Mouse (Mus musculus) midbrain, embryonic 12.5 days (tissue): ENCODE data around the gene Plbd2. TPM values are rescaled to one million over a fixed set of nuclear protein-coding genes. Genes with fewer than 3 reads are reported as not detected.

Experiments used
- ATAC-seq: fragments of 200-750 bp; cut with Nextera tagmentation; 2 replicates; pipeline ENCODE4 v1.8.0; 2017; ENCODE audit warnings: low read depth, moderate TSS enrichment, moderate library complexity; ENCODE audit not compliant: low FRiP score
- H3K27ac ChIP-seq: fragments of 300-500 bp; sonication (generic); replicated peaks from 2 replicates; pipeline ENCODE4 v1.5.1; 2016; ENCODE audit warnings: mild to moderate bottlenecking
- H3K27me3 ChIP-seq: fragments of 300-500 bp; sonication (generic); 2 replicates; pipeline ENCODE4 v1.6.1; 2016; ENCODE audit warnings: mild to moderate bottlenecking
- H3K36me3 ChIP-seq: fragments of 300-500 bp; sonication (generic); 2 replicates; pipeline ENCODE4 v1.6.1; 2016
- H3K4me1 ChIP-seq: fragments of 300-500 bp; sonication (generic); 2 replicates; pipeline ENCODE4 v1.6.1; 2016
- H3K4me2 ChIP-seq: fragments of 300-500 bp; sonication (generic); replicated peaks from 2 replicates; pipeline ENCODE4 v1.6.1; 2016; ENCODE audit warnings: mild to moderate bottlenecking, moderate library complexity
- H3K4me3 ChIP-seq: fragments of 300-500 bp; sonication (generic); 2 replicates; pipeline ENCODE4 v1.5.1; 2016; ENCODE audit warnings: mild to moderate bottlenecking
- H3K9ac ChIP-seq: fragments of 300-500 bp; sonication (generic); replicated peaks from 2 replicates; pipeline ENCODE4 v1.6.1; 2016; ENCODE audit warnings: mild to moderate bottlenecking, moderate library complexity
- H3K9me3 ChIP-seq: fragments of 300-500 bp; sonication (generic); 2 replicates; pipeline ENCODE4 v1.6.1; 2016; ENCODE audit warnings: mild to moderate bottlenecking
- WGBS: fragments of 180-500 bp; shearing (Covaris S2); methylation state at CpG from one replicate; pipeline ENCODE4 v1.1.7; 2016; 5-methylcytosine and 5-hydroxymethylcytosine counted together
- polyA plus RNA-seq: library from polyadenylated mRNA; unstranded; fragments of >200 nt; fragmentation: Nextera tagmentation; extraction: Ambion mirVana; gene quantifications from 2 replicates; pipeline ENCODE4 v1.2.1, GENCODE M21; 2016

Plbd2 gene
- polyA plus RNA-seq, 1 experiment from 2014 or later = 36.2 TPM

GRCm38 (mm10) chr5:120468830-120469229, 34.6 kb downstream of the Plbd2 start:
- no peaks in the 10 kb centered on the region for H3K9me3 ChIP-seq
- 87% methylated on average over 6 of the region's 6 CpGs for WGBS
- no peak overlapping the region for H3K9ac ChIP-seq
- no peaks in the 10 kb centered on the region for H3K36me3 ChIP-seq
- H3K27me3 ChIP-seq = peaks cover 15% of the 10 kb centered on the region; the same call in 1 of the 2 replicates
- no peak overlapping the region for H3K4me3 ChIP-seq
- H3K4me2 ChIP-seq = no peak overlapping the region
- no peak overlapping the region for H3K27ac ChIP-seq
- no peaks in the 10 kb centered on the region for H3K4me1 ChIP-seq
- no peak for ATAC-seq

DNA sequence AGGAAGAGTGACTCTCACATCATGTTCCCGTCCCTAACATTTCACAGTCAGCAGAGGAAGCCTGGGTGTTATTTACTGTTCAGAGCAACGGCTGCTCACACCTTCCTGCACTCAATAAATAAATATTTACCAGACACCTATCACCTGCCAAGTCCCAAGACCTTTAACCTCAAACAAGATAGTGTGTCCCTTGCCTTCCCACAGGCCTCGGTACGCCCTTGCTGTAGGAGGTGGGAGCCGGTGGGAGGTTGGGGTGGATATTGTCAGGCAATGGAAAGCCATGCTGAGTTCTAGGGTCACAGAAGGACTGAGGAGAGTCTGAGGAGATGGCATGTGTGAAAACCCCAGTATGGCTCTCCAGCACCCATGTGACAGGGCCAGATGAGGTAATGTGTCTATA, 35.1 kb downstream of the Plbd2 start:
- no peak overlapping the region for H3K4me2 ChIP-seq
- H3K36me3 ChIP-seq = no peaks in the 10 kb centered on the region
- no peak overlapping the region for H3K4me3 ChIP-seq
- WGBS = 91% methylated on average over 5 of the region's 5 CpGs
- H3K4me1 ChIP-seq = no peaks in the 10 kb centered on the region
- peaks cover 17% of the 10 kb centered on the region; the same call in 1 of the 2 replicates for H3K27me3 ChIP-seq
- no peaks in the 10 kb centered on the region for H3K9me3 ChIP-seq
- H3K9ac ChIP-seq = no peak overlapping the region
- no peak for ATAC-seq
- no peak overlapping the region for H3K27ac ChIP-seq

DNA sequence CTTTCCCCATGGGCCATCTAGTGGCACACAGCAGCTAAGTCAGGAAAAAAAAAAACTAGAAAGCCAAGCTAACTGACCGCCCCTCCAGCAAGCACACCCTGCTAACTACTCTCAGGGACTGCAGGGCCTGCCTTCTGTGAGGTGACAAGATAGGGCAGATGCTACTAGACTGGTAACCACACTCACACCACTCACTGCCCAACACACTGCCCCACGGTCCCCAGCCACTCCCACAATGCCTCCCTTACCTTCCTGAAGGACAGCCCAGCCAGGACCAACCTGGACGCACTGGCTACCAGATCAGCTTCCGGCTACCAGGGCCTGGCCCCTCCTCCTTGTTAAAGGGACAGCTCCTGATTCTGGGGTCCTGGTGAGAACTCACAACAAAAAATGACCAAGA, 36.4 kb downstream of the Plbd2 start:
- WGBS = 12% methylated on average over 4 of the region's 4 CpGs
- H3K4me1 ChIP-seq = no peaks in the 10 kb centered on the region
- peak overlapping the region; percentile 24 for H3K4me2 ChIP-seq
- ATAC-seq = no peak
- no peak overlapping the region for H3K27ac ChIP-seq
- H3K27me3 ChIP-seq = peaks cover 30% of the 10 kb centered on the region
- no peaks in the 10 kb centered on the region for H3K36me3 ChIP-seq
- no peak overlapping the region for H3K9ac ChIP-seq
- H3K4me3 ChIP-seq = no peak overlapping the region
- H3K9me3 ChIP-seq = no peaks in the 10 kb centered on the region

DNA sequence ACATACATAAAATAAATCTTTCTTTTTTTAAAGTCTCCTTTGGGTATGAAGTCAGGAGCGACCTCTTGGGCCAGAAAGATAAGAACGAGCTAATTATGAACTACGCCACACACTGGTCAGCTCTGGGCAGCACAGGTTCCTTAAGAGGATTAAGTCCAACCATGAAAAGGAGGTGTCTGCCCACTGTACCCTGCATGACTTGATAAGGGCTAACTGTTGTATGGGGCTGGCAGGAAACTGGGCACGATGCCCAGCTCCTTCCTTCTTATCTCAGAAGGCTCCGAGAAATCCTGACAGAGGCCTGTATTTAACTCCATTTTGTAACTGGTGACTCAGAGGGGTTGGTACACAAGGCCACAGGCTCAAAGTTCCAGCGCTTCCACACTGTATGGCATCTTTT, 37.6 kb downstream of the Plbd2 start:
- Histone ChIP-seq H3K27me3 (peaks cover 36% of the 10 kb centered on the region), H3K36me3 (no peaks in the 10 kb centered on the region), H3K9me3 (no peaks in the 10 kb centered on the region), H3K4me2 (no peak overlapping the region), H3K4me3 (no peak overlapping the region), H3K4me1 (no peaks in the 10 kb centered on the region), H3K27ac (no peak overlapping the region), H3K9ac (no peak overlapping the region)
- 83% methylated on average over 6 of the region's 6 CpGs for WGBS
- no peak for ATAC-seq

GRCm38 (mm10) chr5:120465062-120465461, 38.4 kb downstream of the Plbd2 start:
- Histone ChIP-seq H3K36me3 (no peaks in the 10 kb centered on the region), H3K4me2 (no peak overlapping the region), H3K9me3 (no peaks in the 10 kb centered on the region), H3K4me3 (no peak overlapping the region), H3K27ac (no peak overlapping the region), H3K27me3 (peaks cover 43% of the 10 kb centered on the region), H3K9ac (no peak overlapping the region), H3K4me1 (no peaks in the 10 kb centered on the region)
- 42% methylated on average over 5 of the region's 5 CpGs for WGBS
- no peak for ATAC-seq

GRCm38 (mm10) chr5:120464321-120464720, 39.1 kb downstream of the Plbd2 start:
- no peaks in the 10 kb centered on the region for H3K36me3 ChIP-seq
- peaks cover 50% of the 10 kb centered on the region for H3K27me3 ChIP-seq
- H3K9me3 ChIP-seq = no peaks in the 10 kb centered on the region
- H3K27ac ChIP-seq = no peak overlapping the region
- WGBS = 75% methylated on average over 4 of the region's 4 CpGs
- no peak for ATAC-seq
- no peak overlapping the region for H3K4me3 ChIP-seq
- no peak overlapping the region for H3K9ac ChIP-seq
- no peaks in the 10 kb centered on the region for H3K4me1 ChIP-seq
- H3K4me2 ChIP-seq = no peak overlapping the region

DNA sequence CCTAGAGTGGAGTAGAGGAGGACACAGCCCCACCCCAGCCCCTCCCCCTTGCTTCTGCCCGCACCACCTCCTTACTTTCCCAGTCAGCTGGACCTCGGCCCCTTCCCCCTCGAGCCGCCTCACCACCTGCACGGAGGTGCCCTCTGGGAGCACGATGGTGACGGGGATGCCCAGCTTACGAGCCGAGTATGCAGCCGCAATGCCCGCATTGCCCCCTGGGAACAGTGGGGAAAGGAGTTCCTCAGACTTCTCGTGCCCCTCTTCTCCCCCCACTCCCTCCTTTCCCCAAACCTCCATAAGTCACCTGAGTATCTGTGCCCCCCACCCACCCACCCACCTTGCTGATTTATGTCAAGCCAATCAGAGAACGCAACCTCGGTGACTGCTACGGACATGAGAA, 41.5 kb downstream of the Plbd2 start:
- H3K4me1 ChIP-seq = no peaks in the 10 kb centered on the region
- no peaks in the 10 kb centered on the region for H3K36me3 ChIP-seq
- peaks cover 64% of the 10 kb centered on the region for H3K27me3 ChIP-seq
- H3K9me3 ChIP-seq = no peaks in the 10 kb centered on the region
- H3K4me3 ChIP-seq = no peak overlapping the region
- WGBS = 77% methylated on average over 15 of the region's 15 CpGs
- H3K9ac ChIP-seq = no peak overlapping the region
- ATAC-seq = no peak
- no peak overlapping the region for H3K27ac ChIP-seq
- H3K4me2 ChIP-seq = no peak overlapping the region

DNA sequence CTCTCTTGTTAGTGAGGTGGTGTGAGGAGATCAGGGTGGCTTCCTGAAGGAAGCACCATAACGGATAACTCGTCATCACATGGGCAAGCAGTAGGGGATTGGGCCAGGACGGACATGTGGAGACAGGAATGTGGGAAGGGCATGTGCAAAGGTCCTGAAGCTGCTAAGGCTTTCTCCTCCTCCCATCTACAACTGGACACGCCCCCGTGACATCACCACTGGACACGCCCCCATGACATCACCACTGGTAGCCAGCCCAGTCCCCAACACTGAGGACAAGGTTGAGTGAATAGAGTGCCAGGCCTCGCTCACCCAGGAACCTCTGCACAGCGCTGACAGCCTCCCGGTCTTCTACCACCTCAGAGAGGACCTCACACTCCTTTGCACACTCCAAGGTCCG, 44.3 kb downstream of the Plbd2 start:
- no peak overlapping the region for H3K4me3 ChIP-seq
- H3K36me3 ChIP-seq = no peaks in the 10 kb centered on the region
- H3K4me2 ChIP-seq = no peak overlapping the region
- H3K9me3 ChIP-seq = no peaks in the 10 kb centered on the region
- 81% methylated on average over 10 of the region's 10 CpGs for WGBS
- no peak overlapping the region for H3K9ac ChIP-seq
- H3K4me1 ChIP-seq = no peaks in the 10 kb centered on the region
- peaks cover 88% of the 10 kb centered on the region for H3K27me3 ChIP-seq
- ATAC-seq = peak; percentile 29; the same call in 1 of the 2 replicates
- no peak overlapping the region for H3K27ac ChIP-seq

DNA sequence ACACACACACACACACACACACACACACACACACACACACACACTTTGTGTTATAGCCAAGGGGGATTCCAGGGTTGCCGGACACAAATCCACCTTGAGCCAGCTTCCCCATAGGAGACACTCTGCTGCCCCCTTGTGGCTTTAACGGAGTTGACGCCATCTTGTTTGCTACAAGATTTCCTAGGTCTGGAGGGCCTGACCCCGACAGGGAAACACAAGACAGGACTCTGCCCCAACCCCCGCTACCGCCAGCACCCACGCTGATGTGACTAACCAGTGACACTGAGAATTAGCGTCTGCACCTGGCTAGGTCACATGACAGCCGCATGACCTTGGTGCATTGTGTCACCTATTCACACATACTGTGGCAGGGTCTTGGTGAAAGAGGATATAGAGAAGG, 45.8 kb downstream of the Plbd2 start:
- no peak overlapping the region for H3K27ac ChIP-seq
- 7% methylated on average over 9 of the region's 9 CpGs for WGBS
- no peak overlapping the region for H3K4me3 ChIP-seq
- H3K36me3 ChIP-seq = no peaks in the 10 kb centered on the region
- H3K27me3 ChIP-seq = peaks cover 92% of the 10 kb centered on the region
- no peaks in the 10 kb centered on the region for H3K4me1 ChIP-seq
- ATAC-seq = peak; percentile 48; the same call in 1 of the 2 replicates
- H3K9ac ChIP-seq = no peak overlapping the region
- no peaks in the 10 kb centered on the region for H3K9me3 ChIP-seq
- H3K4me2 ChIP-seq = no peak overlapping the region

DNA sequence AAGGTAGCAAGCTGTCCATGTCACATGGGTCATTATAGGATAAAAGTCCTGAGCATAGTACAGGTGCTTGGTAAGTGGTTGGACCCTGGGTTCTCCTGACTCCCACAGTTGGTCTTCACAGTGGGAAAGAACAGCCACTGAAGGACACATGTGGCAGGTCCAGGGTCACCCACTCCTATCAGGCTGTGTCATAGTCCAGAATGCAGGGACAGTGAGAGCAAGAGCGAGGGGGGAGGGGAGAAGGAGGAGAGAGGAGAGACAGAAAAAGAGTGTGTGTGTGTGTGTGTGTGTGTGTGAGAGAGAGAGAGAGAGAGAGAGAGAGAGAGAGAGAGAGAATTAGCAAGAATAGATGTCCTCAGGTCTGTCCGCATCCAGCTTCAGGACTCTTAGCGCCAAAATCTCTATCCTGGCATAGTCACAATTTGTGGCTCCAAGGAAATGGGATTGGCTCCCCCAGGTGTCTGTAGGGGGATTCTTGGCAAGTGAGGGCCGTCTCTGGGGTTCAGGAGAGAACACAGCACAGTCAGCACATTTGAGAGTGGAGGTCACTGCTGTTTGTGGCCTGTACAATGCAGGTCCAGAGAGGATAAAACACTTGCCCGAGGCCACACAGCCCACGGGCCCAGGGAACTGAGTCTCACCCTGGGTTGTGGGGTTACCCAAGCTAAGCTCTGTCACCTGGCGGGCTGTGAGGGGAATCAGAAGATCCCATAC, 46.4 kb downstream of the Plbd2 start:
- no peaks in the 10 kb centered on the region for H3K36me3 ChIP-seq
- H3K9ac ChIP-seq = no peak overlapping the region
- H3K27ac ChIP-seq = no peak overlapping the region
- no peaks in the 10 kb centered on the region for H3K9me3 ChIP-seq
- H3K27me3 ChIP-seq = peaks cover 87% of the 10 kb centered on the region
- WGBS = 50% methylated on average over 7 of the region's 7 CpGs
- no peak overlapping the region for H3K4me2 ChIP-seq
- no peak for ATAC-seq
- no peaks in the 10 kb centered on the region for H3K4me1 ChIP-seq
- no peak overlapping the region for H3K4me3 ChIP-seq

DNA sequence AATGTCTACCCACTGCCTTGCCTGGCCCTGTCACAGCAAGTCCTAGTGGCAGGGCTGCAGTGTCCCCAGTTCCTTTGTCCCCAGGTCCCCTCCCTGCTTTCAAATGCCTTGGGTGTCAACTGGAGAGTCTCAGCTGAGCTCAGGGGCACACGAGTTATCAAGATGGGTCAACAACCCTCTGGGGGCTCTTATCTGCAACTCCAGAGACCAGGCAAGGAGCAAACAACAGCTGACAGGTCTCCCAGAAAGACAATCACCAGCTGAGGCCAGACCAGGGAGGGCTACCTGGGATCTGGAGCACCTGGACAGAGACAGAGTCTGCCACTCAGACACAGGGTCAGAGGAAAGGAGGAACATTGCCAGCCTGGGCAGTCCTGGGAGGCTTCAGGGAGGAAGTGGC, 47.2 kb downstream of the Plbd2 start:
- no peak overlapping the region for H3K27ac ChIP-seq
- H3K4me3 ChIP-seq = no peak overlapping the region
- H3K27me3 ChIP-seq = peaks cover 83% of the 10 kb centered on the region
- no peak overlapping the region for H3K4me2 ChIP-seq
- ATAC-seq = no peak
- no peaks in the 10 kb centered on the region for H3K9me3 ChIP-seq
- no peak overlapping the region for H3K9ac ChIP-seq
- H3K4me1 ChIP-seq = no peaks in the 10 kb centered on the region
- WGBS = 24% methylated on average over 1 of the region's 1 CpGs
- H3K36me3 ChIP-seq = no peaks in the 10 kb centered on the region

DNA sequence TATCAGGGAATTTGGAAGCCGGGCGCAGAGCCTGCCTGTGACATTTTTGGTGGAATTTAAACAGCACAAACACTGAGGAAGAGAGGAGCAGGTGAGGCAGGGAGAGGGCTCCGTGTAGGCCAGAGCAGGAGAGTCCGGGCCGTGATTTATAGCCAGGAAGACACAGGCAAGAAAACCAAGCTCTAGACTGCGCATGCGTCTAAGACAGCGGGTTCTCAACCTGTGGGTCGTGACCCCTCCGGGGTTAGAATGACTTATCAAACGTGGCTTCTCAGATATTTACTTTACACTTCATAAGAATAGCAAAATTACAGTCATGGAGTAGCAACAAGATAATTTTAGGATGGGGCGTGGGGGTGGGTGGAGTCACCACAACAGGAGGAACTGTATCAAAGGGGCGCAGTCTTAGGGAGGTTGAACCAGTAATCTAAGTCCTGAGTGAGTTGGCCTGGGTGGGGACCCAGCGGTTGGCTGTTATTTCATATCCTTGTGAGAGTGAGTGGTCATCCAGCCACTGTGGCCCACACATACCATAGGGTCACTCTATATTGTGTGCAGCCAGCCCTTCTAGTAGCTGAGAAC, 48.6 kb downstream of the Plbd2 start:
- Histone ChIP-seq H3K27ac (no peak overlapping the region), H3K9ac (no peak overlapping the region), H3K4me2 (no peak overlapping the region), H3K9me3 (no peaks in the 10 kb centered on the region), H3K27me3 (peaks cover 78% of the 10 kb centered on the region), H3K36me3 (no peaks in the 10 kb centered on the region), H3K4me1 (no peaks in the 10 kb centered on the region), H3K4me3 (no peak overlapping the region)
- 80% methylated on average over 14 of the region's 14 CpGs for WGBS
- no peak for ATAC-seq
